Mouse (Mus musculus) adrenal gland, adult 8-10 months (tissue): Measurements from ENCODE around the gene Pmm2. TPM values are rescaled to one million over a fixed set of nuclear protein-coding genes. Genes with fewer than 3 reads are reported as not detected.

Source experiments
- DNase-seq: peaks from one replicate; pipeline ENCODE4 v3.0.0; 2022
- total RNA-seq, 4 experiments: library from RNA; stranded (reverse); gene quantifications; 2 replicates each; pipeline ENCODE4 v1.2.4; 2022

Gene Pmm2
- total RNA-seq, 4 experiments from 2014 or later, result 56.5 to 79.9 (median 70.5) TPM

DNA sequence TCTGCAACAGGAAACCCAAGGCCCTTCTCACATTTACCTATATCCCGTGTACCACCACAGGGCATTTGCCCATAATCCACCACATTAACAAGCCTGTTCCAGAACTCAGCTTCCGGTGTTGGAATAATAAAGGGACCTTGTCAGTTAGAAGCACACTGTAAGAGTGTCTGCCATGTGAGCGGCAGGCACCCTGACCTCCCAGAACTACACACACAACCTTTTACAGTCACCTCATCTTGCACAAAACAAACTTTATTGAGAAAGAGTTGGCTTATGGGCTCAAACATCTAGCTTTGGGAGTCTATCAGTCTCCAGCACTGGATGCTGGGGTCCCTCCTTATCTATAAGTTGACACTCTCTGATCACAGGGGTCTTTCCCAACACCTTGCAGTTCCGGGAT is 20.9 kb downstream of the Pmm2 start:
- no peak for DNase-seq

- no peak for DNase-seq
These were observed 21.3 kb downstream of the Pmm2 start for GRCm38 (mm10) chr16:8658764-8659163.

DNA sequence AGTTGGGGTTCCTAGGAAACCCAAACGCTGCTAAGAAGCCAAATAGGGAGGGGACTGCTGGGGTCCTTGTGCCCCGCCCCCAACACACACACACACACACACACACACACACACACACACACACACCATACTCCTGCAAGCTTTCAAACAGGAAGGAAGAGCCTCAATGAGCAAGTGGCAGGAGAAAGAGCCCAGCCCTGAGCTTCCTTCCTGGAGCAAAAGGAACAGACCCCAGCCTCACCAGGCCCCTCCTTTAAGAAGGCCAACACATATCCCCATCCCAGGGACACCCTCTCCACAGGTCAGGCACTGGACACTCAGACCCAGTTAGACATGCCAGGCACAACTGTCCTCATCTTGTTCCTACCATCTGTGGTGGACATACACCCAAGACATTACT is 25.5 kb downstream of the Pmm2 start:
- DNase-seq, result no peak

- no peak for DNase-seq
These were observed 26.4 kb downstream of the Pmm2 start for GRCm38 (mm10) chr16:8663606-8664539.

GRCm38 (mm10) chr16:8665367-8665766 is 27.9 kb downstream of the Pmm2 start:
- DNase-seq, result no peak

DNA sequence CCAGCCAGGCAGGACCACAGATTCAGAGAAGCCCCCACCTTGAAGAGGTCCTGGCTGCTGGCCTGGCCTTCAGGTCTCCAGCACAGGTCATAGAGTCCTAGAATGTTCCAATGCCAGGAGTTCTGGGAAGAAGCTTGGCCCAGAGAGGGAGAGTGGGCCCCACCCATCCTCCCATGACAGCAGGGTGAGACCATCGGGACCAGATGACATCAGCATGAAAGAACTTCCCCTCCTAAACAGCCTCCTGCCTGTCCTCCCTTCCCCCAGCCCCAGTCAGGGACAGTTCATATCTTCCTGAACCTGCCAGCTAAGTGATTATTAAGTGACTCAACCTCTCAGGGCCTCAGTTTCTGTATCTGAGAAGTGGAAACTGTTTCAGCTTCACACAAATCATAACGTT is 29.0 kb downstream of the Pmm2 start:
- peak; percentile 73 for DNase-seq

DNA sequence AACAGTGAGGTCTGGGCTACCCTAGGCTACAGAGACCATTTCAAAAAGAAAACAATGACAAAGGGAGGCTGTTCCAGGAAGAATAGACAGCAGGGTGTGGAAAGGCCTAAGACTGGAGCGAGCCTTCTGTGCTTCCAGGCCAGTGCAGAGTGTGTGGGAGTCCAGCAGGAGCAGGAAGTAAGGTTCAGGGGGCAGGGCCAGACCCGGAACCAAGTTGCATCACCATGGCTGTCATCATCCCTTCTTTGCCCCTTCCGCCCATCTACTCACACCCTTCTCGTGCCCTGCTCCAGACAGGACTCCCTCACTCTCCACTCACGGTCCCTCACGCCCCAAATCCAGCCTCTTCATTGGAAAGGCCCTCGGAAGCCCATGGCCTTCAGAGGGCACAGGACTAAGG is 29.8 kb downstream of the Pmm2 start:
- DNase-seq, result no peak

DNA sequence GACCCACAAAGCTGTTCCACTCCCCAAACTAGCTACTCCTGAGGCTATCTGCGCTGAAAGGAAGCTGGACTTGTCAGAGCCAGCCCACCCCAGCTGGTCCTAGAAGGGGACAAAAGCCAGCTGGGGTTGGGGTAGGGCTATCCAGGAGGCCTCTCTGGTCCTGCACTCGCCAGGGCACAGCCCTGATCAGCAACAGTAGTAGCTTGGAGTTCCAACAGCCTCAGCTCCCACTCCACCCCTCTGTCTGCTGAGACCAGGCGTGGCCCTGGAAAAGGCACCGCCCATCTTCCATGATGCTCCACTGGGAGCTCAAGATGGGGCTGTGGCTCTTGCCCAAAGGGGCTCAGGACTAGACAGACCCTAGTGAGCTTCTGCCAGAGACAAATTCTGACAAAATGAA is 30.3 kb downstream of the Pmm2 start:
- no peak for DNase-seq

DNA sequence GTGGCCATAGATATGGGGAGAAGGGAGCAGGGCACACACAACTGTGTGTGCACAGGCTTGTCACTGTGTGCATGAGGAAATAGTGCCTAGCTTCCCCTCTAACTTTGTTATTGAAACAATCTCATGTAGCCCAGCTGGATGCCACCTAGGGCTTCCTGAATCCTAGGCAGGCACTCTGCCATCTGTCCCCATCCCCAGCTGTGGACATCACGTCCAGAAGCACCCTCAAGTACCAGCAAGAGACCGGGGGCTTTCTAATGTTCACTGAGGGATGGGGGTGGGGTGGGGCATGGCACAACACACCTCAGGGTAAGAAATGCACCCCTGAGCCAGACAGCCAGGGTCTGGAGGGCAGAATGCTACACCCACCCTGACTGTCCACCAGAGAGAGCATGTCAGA is 30.9 kb downstream of the Pmm2 start:
- DNase-seq, result no peak

GRCm38 (mm10) chr16:8669432-8669831 is 32.0 kb downstream of the Pmm2 start:
- DNase-seq, result no peak

DNA sequence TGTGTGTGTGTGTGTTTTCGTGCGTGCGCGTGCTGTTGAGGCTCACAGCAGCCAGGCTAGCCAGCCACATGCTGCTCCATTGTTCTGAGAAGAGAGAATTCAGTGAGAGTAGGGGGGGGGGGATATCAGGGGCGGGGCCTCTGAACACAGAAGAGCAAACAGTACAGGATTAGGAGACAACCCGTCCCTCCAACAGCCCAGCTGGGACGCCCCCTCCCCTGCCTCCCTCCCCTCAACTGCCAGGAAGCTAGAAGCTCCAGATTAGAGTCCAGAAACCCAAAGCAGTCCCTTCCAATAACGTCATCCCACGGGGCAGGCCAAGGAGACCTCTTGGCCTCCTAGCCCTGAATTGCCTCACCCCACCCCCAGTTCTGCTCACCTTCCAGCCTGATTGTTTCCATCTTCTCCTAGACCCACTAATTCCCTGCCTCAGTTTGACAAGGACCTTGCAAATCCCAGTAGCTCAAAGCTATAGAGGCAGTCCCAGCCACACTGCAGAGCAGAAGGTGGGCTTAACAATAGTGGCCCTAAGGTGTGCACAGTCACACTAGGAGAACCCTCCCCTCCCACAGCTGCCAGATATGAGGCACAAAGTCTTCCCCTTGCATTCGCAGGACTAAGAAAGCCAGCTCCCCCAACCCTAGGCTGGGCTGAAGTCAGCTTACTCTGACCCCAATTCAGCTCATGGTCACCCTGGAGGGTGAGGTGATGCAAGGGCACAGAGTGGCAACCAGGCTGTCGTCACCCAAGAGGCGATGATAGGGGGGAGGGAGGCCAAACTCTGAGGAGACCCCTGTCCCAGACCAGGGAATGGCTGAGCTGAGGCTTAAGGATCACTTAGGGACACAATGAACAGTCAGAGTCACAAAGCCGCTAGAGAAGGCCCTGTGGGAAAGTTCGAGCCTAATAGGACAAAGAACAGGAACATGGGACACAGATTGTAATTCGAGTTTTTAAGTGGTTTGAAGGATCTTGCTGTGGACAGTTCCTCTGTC is 32.9 kb downstream of the Pmm2 start:
- peak; percentile 57 for DNase-seq

GRCm38 (mm10) chr16:8671551-8672349 is 34.3 kb downstream of the Pmm2 start, which contains the start of gene Carhsp1:
TSS of gene Carhsp1 (minus strand) at chr16:8672155.
- DNase-seq, result peak; percentile 93

DNA sequence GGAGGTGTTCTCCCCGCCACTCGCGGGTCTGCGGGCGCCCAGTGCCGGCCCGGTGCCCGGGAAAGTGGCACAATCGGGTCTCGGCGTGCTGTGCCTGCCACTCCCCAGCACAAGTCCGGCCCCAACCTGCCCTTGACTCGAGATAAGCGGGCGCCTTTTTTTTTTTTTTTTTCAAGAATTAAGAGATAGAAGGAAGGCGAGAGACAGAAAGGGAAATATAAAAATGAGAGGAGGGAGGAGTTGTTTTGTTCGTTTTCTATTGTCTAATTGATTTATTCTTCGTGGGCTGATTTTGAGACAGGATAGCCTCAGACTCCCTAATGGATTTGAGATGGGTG is 34.8 kb downstream of the Pmm2 start:
- no peak for DNase-seq

- no peak for DNase-seq
These were observed 35.3 kb downstream of the Pmm2 start for GRCm38 (mm10) chr16:8672811-8673210.

DNA sequence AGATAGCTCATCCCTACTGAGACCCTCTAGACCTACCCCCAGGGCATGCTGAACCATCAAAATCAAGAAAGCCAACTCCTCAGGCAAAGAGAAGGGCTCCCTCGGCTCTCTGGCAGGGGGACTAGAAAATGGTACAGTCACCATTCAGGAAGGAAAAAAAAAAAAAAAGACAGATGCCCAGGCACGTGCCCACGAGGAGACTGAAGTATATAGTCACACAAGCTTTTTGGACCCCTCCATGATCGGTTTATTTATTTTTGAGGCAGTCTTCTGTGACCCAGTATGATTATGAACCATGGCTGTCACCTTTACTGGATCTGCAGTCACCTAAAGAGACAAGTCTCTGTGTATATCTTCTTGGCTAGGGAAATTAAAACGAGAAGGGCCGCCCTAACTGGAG is 35.9 kb downstream of the Pmm2 start:
- no peak for DNase-seq

DNA sequence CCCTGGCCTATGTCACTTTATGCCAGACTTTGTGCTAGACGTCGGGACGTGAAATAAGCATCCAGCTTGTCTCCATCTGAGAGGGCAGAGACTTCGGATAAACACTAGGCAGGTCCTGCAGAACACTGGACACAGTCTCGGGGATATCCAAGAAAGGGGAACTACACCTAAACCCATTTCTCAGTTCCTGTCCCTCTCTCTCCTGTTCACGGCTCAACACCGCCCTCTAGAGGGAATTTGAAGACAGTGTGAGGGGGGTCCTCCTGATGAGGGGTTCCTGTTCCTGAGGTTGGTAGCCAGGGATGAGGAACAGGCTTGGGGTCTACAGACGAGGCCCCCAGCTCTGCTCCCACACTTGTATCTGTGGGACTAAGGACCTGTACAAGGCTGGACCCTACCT is 36.7 kb downstream of the Pmm2 start:
- DNase-seq, result no peak

- DNase-seq, result no peak
These were observed 38.1 kb downstream of the Pmm2 start for GRCm38 (mm10) chr16:8675559-8675958.

- DNase-seq, result no peak
These were observed 38.8 kb downstream of the Pmm2 start for GRCm38 (mm10) chr16:8676228-8676627.

GRCm38 (mm10) chr16:8676800-8677199 is 39.3 kb downstream of the Pmm2 start:
- DNase-seq, result no peak

DNA sequence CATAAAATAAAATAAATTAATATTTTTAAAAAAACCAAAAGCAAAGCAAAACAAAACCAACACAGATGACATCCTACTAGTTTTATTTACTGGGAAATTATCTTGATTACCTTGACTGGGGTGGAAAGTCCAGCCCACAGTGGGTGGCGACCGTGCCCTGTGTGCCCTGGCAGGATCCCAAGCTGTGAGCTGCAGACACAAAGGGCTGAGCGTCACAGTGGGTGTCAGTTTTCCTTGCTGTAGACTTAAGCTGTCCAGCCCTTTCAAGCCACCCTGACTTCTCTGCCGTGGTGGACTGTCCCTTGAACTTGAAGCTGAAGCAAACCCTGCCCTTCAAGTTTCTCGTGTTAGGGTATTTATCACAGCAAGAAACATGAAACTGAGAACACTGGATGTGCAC is 40.6 kb downstream of the Pmm2 start:
- DNase-seq, result no peak

GRCm38 (mm10) chr16:8678676-8679075 is 41.2 kb downstream of the Pmm2 start:
- DNase-seq, result no peak

DNA sequence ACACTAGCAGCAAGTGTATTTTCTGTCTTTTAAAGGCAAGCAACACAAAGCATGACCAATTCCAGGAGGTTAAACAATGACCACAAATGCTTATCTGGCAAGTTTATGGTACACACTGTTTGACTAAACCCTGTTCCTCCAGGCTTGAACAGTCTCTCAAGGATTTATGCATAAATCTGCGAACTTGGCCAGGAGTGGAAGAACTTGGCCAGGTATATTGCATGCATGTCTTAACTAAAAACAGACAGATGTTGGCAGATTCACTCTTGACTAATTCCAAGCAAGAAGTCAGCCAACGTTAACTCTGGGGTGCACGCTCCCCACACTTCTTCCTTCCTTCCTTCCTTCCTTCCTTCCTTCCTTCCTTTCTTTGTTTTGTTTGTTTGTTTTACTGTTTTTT is 42.3 kb downstream of the Pmm2 start:
- DNase-seq, result no peak
